Mouse (Mus musculus): ENCODE measurements at regions not wholly inside any gene's neighbourhood (a gene's known extent, or its start where the extent isn't known, plus 50 kb on each side); places are given as distances from the start of the nearest gene placed in this dataset.

DNA sequence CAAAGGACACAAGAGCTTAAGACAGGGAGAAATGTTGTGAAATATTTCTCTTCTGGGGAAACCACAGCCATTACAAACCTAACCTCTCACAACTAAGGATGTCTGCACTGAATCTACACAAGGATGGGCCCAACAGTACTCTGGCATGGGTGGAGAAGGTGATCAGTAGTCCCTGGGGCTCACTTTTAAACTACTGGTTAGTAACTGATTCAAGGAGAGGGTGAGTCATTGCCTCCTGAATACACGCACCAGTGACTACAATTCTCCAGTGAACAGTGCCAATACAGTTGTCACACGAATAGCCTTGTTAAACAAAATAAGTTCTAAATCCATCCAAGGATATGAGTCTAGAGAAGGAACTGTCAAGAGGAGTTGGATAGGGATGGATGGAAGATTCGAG lies 232.6 kb upstream of the Gm21830 start:
- intact Hi-C loops (cut with DNase I), result no loop called here
- TF ChIP-seq CTCF (IDR thresholded peaks at IDR 0.05), result no peak
- Histone ChIP-seq H3K27ac (no peak overlapping the region), H3K4me3 (no peak overlapping the region)
- DNase-seq, result no peak

DNA sequence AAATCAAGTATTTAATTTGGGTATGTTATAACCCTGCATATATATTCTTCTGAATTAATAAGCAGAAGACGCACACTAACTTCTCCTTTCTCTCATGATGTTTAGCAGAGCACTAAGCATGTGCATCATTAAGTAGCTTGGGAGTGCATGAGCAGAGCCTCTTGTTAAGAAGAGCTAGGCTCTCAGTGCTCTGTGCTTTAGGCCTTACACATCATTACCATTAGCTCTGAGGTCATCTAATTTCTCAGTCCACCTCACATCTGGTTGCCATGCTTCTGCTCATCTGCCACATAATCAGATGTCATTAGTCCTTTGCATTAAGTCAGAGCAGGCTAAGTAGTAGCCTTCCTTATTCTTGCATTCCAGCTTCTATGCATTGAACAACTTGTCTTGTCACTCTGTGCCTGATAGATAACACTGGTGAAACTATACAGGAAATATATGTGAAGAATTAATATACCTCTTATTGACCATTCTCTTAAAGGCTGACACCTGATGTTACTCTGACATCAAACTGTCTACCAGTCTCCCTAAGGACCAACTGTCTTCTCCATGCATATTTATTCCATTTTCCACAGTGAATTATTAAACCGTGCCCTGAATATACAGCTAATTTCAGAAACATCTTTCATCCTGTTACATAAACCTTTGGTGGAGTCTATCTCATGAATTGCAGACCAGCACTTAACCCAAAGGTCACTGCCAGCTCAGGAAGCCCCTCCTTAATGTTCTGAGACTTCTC lies 192.3 kb upstream of the Gm21830 start:
- TF ChIP-seq CTCF (IDR thresholded peaks at IDR 0.05), result no peak
- no peak overlapping the region for H3K27ac ChIP-seq
- intact Hi-C loops (cut with DNase I), result no loop called here
- DNase-seq, result no peak
- H3K4me3 ChIP-seq, result no peak overlapping the region

DNA sequence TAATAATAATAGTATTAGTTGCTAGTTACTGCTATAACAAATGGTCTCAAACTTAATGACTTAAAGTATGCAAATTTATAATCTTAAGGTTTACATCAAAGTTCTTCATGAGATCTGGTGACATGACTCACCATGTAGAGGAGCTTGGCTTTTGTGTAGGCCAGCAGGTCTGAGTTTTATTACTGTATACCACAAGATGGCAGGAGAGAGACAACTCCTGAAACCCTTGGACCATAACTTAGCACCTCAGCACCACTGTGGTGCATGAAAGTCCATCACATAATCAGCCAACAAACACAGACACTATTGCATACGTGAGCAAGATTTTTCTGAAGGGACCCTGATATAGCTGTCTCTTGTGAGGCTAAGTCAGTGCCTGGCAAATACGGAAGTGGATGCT lies 187.2 kb upstream of the Gm21830 start:
- peak; percentile 56 for TF ChIP-seq CTCF (IDR thresholded peaks at IDR 0.05)
- intact Hi-C loops (cut with DNase I), result loop anchor here (5.0 kb wide), 2 partner anchors 251 to 1126 kb away; no protein-coding TSS in a partner anchor
- Histone ChIP-seq H3K27ac (no peak overlapping the region), H3K4me3 (no peak overlapping the region)
- no peak for DNase-seq

DNA sequence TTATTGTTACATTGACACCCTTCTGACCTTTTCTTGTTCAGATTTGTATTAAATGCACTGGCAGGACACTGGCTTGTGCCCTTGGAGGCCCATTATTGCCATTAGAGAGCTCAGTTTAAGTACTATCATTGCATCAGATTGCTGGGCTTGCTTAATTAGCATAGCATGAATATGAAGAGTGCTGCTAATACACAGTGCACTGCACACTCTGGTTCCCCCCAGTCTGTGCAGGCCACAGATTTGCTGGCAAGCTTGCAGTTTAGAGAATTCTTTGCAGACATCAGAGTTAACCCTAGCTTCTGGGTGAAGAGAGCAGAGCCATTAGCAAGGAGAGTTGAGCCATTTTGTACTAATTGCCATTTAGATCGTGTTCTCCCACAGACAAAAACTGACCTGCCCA lies 156.1 kb upstream of the Gm21830 start:
- no peak overlapping the region for H3K4me3 ChIP-seq
- TF ChIP-seq CTCF (IDR thresholded peaks at IDR 0.05), result no peak
- no peak overlapping the region for H3K27ac ChIP-seq
- intact Hi-C loops (cut with DNase I), result no loop called here
- no peak for DNase-seq
